Mouse (Mus musculus): ENCODE measurements at regions not wholly inside any gene's neighbourhood (a gene's known extent, or its start where the extent isn't known, plus 50 kb on each side); places are given as distances from the start of the nearest gene placed in this dataset.

GRCm38 (mm10) chr12:107160628-107161027 lies 327.8 kb upstream of the 3110018I06Rik start:
- no peak for TF ChIP-seq EP300 (IDR thresholded peaks at IDR 0.05; ENCODE audit: low read depth)
- no peak for TF ChIP-seq CTCF (IDR thresholded peaks at IDR 0.05; ENCODE audit: low read depth)

Measured in liver, postnatal 0 days (tissue).